Mouse (Mus musculus) kidney, adult 8-10 months (tissue): Measurements from ENCODE around the gene Rab8a.
A peak's percentile ranks its signal among the peaks of the same experiment; 100 is the strongest.

Source experiments
- DNase-seq, 2 experiments: peaks; one replicate each; pipeline ENCODE4 v3.0.0; 2022

Gene Rab8a

GRCm38 (mm10) chr8:72147266-72147665 lies 13.7 kb upstream of the Rab8a start:
- no peak for DNase-seq

- DNase-seq, result no peak
Observed at GRCm38 (mm10) chr8:72149056-72149455, 11.9 kb upstream of the Rab8a start.

GRCm38 (mm10) chr8:72151418-72152078 lies 9.5 kb upstream of the Rab8a start:
- no peak for DNase-seq

GRCm38 (mm10) chr8:72153382-72153781 lies 7.6 kb upstream of the Rab8a start:
- DNase-seq, result no peak

- no peak for DNase-seq
Observed at GRCm38 (mm10) chr8:72158096-72158495, 2.9 kb upstream of the Rab8a start.

GRCm38 (mm10) chr8:72158726-72159125 lies 2.3 kb upstream of the Rab8a start:
- no peak for DNase-seq

- DNase-seq, result no peak
Observed at GRCm38 (mm10) chr8:72160007-72160406, 993 bp upstream of the Rab8a start.

GRCm38 (mm10) chr8:72162821-72163220 lies 1.8 kb downstream of the Rab8a start:
- DNase-seq, result no peak

- no peak for DNase-seq
Observed at GRCm38 (mm10) chr8:72169098-72169668, 8.2 kb downstream of the Rab8a start.

- peak; percentile 77 to 78 for DNase-seq
Observed at GRCm38 (mm10) chr8:72169681-72170249, 8.8 kb downstream of the Rab8a start.

- DNase-seq, result peak; percentile 34 to 64
Observed at GRCm38 (mm10) chr8:72177346-72177925, 16.4 kb downstream of the Rab8a start.

GRCm38 (mm10) chr8:72183554-72184202 lies 22.7 kb downstream of the Rab8a start:
- no peak for DNase-seq

GRCm38 (mm10) chr8:72187793-72188331 lies 26.9 kb downstream of the Rab8a start:
- DNase-seq, result no peak

- no peak for DNase-seq
Observed at GRCm38 (mm10) chr8:72189417-72190214, 28.6 kb downstream of the Rab8a start, which contains the start of gene Hsh2d. Hsh2d (plus strand) TSS chr8:72189638.

- DNase-seq, result no peak
Observed at GRCm38 (mm10) chr8:72190215-72190539, 29.2 kb downstream of the Rab8a start.

GRCm38 (mm10) chr8:72192065-72192464 lies 31.1 kb downstream of the Rab8a start:
- DNase-seq, result no peak

GRCm38 (mm10) chr8:72197997-72198396 lies 37.0 kb downstream of the Rab8a start:
- DNase-seq, result no peak

- no peak for DNase-seq
Observed at GRCm38 (mm10) chr8:72208582-72208981, 47.6 kb downstream of the Rab8a start.

GRCm38 (mm10) chr8:72210222-72210621 lies 49.2 kb downstream of the Rab8a start:
- DNase-seq, result no peak

- no peak for DNase-seq
Observed at GRCm38 (mm10) chr8:72210710-72211109, 49.7 kb downstream of the Rab8a start.

- DNase-seq, result no peak
Observed at GRCm38 (mm10) chr8:72211846-72212245, 50.8 kb downstream of the Rab8a start.

- no peak for DNase-seq
Observed at GRCm38 (mm10) chr8:72212751-72213150, 51.8 kb downstream of the Rab8a start, which contains the start of gene Cib3. Cib3 (minus strand) TSS chr8:72212837.
